Mouse (Mus musculus) thymus, adult 2 months (tissue): ENCODE data around the gene Prss45. TPM values are rescaled to one million over a fixed set of nuclear protein-coding genes. Genes with fewer than 3 reads are reported as not detected.

Experiments
- DNase-seq: peaks from one replicate; pipeline ENCODE4 v3.0.0; 2021
- H3K27ac ChIP-seq: fragments of 200-500 bp; 2 replicates; pipeline ENCODE4 v1.5.1; 2012; ENCODE audit warnings: low read length, control low read depth; ENCODE audit not compliant: control insufficient read depth, insufficient read depth
- H3K27me3 ChIP-seq: fragments of 200-500 bp; 2 replicates; pipeline ENCODE4 v1.6.1; 2012; ENCODE audit warnings: mild to moderate bottlenecking, low read length, moderate library complexity, mixed read lengths; ENCODE audit not compliant: control insufficient read depth, insufficient read depth
- H3K36me3 ChIP-seq: fragments of 200-500 bp; 2 replicates; pipeline ENCODE4 v1.6.1; 2012; ENCODE audit warnings: mild to moderate bottlenecking, low read length, moderate library complexity; ENCODE audit not compliant: control insufficient read depth, insufficient read depth
- H3K4me1 ChIP-seq: fragments of 200-500 bp; replicated peaks from 2 replicates; pipeline ENCODE4 v1.6.1; 2012; ENCODE audit warnings: low read length; ENCODE audit not compliant: control insufficient read depth, insufficient read depth
- H3K4me3 ChIP-seq: fragments of 200-500 bp; 2 replicates; pipeline ENCODE4 v1.5.1; 2012; ENCODE audit warnings: mild to moderate bottlenecking, low read length, control low read depth, moderate library complexity; ENCODE audit not compliant: control insufficient read depth, insufficient read depth
- CTCF ChIP-seq: fragments of 200-500 bp; IDR thresholded peaks from 2 replicates; pipeline ENCODE4 v1.5.1; 2012; ENCODE audit warnings: mild to moderate bottlenecking, control low read depth, low read length, moderate library complexity, borderline replicate concordance; ENCODE audit not compliant: control insufficient read depth, poor library complexity, insufficient read depth; ENCODE audit errors: extremely low read depth
- POLR2A ChIP-seq: fragments of 200-500 bp; IDR thresholded peaks from 2 replicates; pipeline ENCODE4 v1.6.1; 2012; ENCODE audit warnings: mild to moderate bottlenecking, low read length, control low read depth, moderate library complexity; ENCODE audit not compliant: control insufficient read depth, poor library complexity, insufficient read depth; ENCODE audit errors: extremely low read depth
- WGBS: fragments of 180-500 bp; shearing (Covaris S2); methylation state at CpG from one replicate; pipeline ENCODE4 v1.1.7; 2018; 5-methylcytosine and 5-hydroxymethylcytosine counted together
- polyA plus RNA-seq: library from polyadenylated mRNA; depleted of rRNA; stranded (reverse); fragments of >200 nt; gene quantifications from 2 replicates; pipeline ENCODE4 v1.2.3, GENCODE M21; 2012; rRNA removed

Prss45 gene
- polyA plus RNA-seq, 1 experiment = not detected

DNA sequence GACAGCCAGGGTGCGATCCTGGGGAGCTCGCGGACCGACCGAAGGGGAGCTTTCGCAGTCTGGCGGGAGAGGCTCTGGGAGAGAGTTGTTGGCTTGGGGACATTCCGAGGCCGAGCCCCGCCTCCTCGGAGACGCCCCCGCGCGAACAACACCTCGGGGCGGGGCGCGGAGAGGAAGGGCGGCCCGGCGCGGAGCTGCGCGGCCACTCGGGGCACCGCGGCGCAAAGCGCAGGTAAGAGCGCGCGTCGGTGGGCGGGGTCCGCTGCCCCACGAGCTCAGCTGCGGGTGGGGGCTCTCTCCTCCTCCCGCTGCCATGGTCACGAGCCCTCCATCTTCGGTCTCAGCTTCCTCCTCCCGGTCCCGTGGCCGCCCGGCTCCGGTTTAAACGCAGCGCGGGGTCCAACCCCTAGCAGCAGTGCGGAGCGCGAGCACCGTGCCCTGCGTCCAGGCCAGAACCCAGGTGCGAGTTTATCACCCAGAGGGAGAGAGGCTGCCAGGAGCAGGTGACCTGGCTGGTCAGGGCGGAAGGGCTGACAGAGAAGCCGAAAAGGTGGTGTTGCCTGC, 45.7 kb downstream of the Prss45 start, which contains the start of gene Tmie:
Gene Tmie (minus strand): TSS at position 116 of the 564 bp plus-strand sequence.
- TF ChIP-seq CTCF (peak; percentile 8; the same call in 1 of the 2 replicates), POLR2A (peak; percentile 68)
- DNase-seq = peak; percentile 80
- Histone ChIP-seq H3K4me1 (peaks cover 58% of the 10 kb centered on the region), H3K27ac (peak within 1 kb of the TSS; percentile 50), H3K4me3 (peak within 1 kb of the TSS; percentile 61), H3K27me3 (no peaks in the 10 kb centered on the region), H3K36me3 (no peaks in the 10 kb centered on the region)
- WGBS = 3% methylated on average over 57 of the region's 57 CpGs

DNA sequence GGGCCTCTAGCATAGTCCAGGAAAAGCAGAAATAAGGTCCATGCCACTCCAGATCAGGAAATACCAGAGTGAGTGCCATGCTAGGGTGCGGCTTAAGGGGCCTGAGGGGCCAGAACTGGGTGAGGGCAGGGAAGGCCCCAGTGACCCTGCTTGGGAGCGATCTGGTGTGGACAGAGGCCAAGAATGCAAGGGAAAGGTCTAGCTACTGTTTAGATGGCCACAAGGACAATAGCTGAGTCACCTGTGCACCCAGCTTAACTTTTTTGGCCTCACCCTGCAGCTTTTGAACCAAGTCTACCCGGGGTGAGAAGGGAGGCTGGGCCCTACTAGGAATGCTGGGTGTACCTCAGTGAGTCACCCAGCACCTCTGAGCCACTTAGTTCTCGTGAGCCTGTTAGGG, 46.4 kb downstream of the Prss45 start:
- Histone ChIP-seq H3K4me3 (peak overlapping the region; percentile 61), H3K27ac (peak overlapping the region; percentile 31), H3K4me1 (peaks cover 60% of the 10 kb centered on the region), H3K27me3 (no peaks in the 10 kb centered on the region), H3K36me3 (no peaks in the 10 kb centered on the region)
- no peak for TF ChIP-seq POLR2A
- TF ChIP-seq CTCF = no peak
- DNase-seq = no peak
- 82% methylated on average over 4 of the region's 4 CpGs for WGBS

DNA sequence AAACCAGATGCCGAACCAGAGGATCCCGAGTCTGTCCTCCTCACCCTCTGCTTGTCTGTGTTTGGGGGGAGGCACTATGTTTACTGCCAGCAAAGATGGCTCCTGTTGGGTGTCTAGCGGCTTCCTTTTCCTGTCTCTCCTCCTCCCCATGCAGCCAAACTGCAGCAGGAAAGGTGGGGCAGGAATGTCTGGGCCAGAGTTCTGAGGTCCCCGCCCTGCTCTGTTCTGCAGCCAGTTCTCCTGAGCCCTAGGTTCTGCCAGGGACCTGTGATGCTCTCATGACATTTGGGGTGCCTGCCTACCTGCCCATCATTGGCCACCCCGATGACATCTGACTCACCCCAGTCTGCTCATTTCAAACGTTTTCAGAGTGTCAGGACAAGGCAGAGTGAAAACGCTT, 47.6 kb downstream of the Prss45 start:
- Histone ChIP-seq H3K27ac (peak overlapping the region; percentile 12; the same call in 1 of the 2 replicates), H3K36me3 (0 out of 2 replicates have a peak, but pooled peaks cover 5% of the 10 kb centered on the region), H3K4me1 (peaks cover 72% of the 10 kb centered on the region), H3K4me3 (no peak overlapping the region), H3K27me3 (no peaks in the 10 kb centered on the region)
- TF ChIP-seq POLR2A (no peak), CTCF (no peak)
- WGBS = 82% methylated on average over 7 of the region's 7 CpGs
- DNase-seq = peak; percentile 25

DNA sequence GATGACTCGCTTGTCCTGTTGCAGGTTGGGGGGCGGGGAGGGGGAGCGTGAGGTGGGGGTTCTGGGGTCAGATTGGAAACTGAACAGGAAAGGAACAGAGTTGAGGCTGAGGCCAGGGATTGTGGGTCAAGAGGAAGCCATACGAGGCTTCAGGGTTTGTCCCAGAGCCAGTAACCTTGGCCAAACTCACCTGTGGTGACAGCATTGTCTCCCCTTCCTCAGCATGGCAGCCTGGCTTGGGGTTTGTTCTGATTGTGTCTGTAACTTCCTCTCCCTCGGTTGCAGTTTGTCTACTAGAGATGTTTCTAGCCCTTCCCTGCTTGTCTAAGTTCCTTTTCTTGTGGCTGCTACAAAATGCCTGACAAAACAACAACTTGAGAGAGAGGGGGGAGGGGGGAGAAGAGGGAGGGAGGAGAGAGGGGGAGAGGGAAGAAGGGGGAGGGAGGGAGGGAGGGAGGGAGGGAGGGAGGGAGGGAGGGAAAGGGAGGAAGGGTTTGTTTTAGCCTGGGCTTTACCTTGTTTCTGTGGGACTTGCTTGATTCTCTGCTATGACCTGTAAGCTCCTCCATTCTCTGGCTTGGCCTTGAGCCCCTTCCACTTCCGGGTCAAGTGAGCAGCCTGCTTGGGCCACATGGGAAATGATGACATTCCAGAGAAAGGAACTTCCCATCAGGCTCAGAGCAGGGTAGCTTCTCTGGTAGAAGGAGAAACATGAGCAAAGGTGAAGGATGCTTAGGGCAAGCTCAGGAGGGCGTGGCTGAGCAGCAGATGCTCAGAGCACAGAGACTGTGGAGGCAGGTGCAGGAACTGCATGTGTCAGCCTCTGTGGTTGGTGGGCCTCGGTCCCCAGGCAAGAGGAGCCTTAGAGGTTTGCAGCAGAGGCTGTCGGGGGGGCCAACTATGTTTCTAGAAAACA, 53.3 kb downstream of the Prss45 start:
- whole genome bisulfite sequencing = 33% methylated on average over 9 of the region's 9 CpGs
- Histone ChIP-seq H3K36me3 (peaks cover 25% of the 10 kb centered on the region), H3K4me3 (no peak overlapping the region), H3K27me3 (no peaks in the 10 kb centered on the region), H3K27ac (peak overlapping the region; percentile 94), H3K4me1 (peaks cover 75% of the 10 kb centered on the region)
- DNase-seq = peak; percentile 74
- TF ChIP-seq CTCF = peak; percentile 47; the same call in 1 of the 2 replicates
- TF ChIP-seq POLR2A = no peak

DNA sequence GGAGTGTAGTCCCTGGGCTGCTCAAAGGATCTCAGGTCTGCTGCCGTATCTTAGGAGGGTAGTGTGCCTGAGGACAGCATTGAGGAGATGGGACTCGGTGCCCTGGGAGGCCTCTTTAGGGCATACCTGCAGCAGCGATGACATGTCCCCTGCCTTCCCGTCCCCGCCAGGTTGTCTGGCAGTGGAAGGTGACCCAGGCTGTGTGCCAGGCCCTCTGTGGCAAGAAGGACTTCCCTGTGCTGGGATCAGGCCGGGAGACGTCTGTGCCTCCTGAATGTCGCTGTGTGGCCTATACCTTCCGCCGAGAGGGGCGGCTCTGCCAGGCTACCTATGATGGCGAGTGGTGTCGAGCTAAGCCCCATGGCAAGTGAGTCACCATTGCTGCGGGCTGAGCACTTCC, 54.5 kb downstream of the Prss45 start:
- no peak for DNase-seq
- peak overlapping the region; percentile 56; the same call in 1 of the 2 replicates for H3K27ac ChIP-seq
- peaks cover 84% of the 10 kb centered on the region for H3K4me1 ChIP-seq
- no peak overlapping the region for H3K4me3 ChIP-seq
- no peaks in the 10 kb centered on the region for H3K27me3 ChIP-seq
- H3K36me3 ChIP-seq = peaks cover 25% of the 10 kb centered on the region
- 97% methylated on average over 14 of the region's 14 CpGs for WGBS
- no peak for TF ChIP-seq POLR2A
- no peak for TF ChIP-seq CTCF

DNA sequence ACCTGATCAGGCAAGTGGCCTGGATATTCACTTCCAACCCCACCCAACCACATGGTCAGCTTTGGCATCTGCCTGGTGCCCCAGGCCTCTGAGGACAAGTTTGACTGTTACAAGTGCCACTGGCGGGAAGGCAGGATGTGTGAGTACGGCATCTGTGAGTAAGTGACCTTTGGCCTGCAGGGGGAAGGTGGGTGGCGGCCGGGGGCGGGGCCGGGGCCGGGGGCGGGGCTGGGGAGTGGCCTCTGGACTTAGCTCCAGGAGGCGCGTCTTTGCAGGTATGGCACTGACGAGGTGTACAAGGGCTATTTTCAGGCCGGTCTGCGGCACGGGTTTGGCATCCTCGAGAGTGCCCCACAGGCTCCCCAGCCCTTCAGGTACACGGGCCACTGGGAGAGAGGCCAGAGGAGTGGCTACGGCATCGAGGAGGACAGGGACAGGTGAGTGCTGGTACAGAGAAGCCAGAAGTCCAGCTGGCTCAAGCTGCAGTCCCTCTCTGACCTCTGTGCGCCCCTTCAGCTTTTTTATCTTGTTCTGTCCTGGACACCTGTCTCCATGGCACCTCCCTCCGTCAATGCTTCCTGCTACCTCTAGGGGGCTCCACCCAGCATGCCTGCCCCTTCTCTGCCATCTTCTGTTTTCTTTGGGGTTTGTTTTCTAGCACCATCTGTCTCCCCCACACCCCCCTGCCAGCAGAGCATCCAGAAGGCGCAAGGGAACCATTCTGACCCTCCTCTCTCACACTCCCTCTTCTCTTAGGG, 55.8 kb downstream of the Prss45 start:
- peaks cover 25% of the 10 kb centered on the region for H3K36me3 ChIP-seq
- peaks cover 87% of the 10 kb centered on the region for H3K4me1 ChIP-seq
- TF ChIP-seq POLR2A (no peak), CTCF (peak; percentile 17; the same call in 1 of the 2 replicates)
- H3K4me3 ChIP-seq = no peak overlapping the region
- H3K27ac ChIP-seq = no peak overlapping the region
- no peaks in the 10 kb centered on the region for H3K27me3 ChIP-seq
- 86% methylated on average over 21 of the region's 21 CpGs for WGBS
- DNase-seq = peak; percentile 3

Other genes with a start within 250 kb of the Prss45 start
- gene Nradd, start 210.1 kb upstream of the Prss45 start, polyA plus RNA-seq = 9.2 and 13.2 TPM in 2 replicates
- 297 and 301 TPM in 2 replicates for gene Nbeal2, start 180.4 kb upstream of the Prss45 start, polyA plus RNA-seq
- 105 and 152 TPM in 2 replicates for gene Ccdc12, start 178.1 kb upstream of the Prss45 start, polyA plus RNA-seq
- gene Myl3, start 92.7 kb upstream of the Prss45 start, polyA plus RNA-seq = 2.4 and 293 TPM in 2 replicates
- 5.4 and 5.8 TPM in 2 replicates for gene Pth1r, start 87.4 kb upstream of the Prss45 start, polyA plus RNA-seq
- gene Prss42, start 36.4 kb upstream of the Prss45 start, polyA plus RNA-seq = not detected in 2 replicates
- gene Prss44, start 20.6 kb upstream of the Prss45 start, polyA plus RNA-seq = 0.11 TPM in 1 of 2 replicates, not detected in the other
- gene Prss43, start 7.9 kb upstream of the Prss45 start, polyA plus RNA-seq = not detected in 2 replicates
- 0.08 TPM in 1 of 2 replicates, not detected in the other for gene Prss46, start 9.9 kb downstream of the Prss45 start, polyA plus RNA-seq
- gene Prss50, start 23.4 kb downstream of the Prss45 start, polyA plus RNA-seq = 0.19 and 0.22 TPM in 2 replicates
- 142 and 145 TPM in 2 replicates for gene Als2cl, start 45.3 kb downstream of the Prss45 start, polyA plus RNA-seq
- gene Tmie, start 45.5 kb downstream of the Prss45 start, polyA plus RNA-seq = 11.3 and 12.3 TPM in 2 replicates
- 0.74 and 1.7 TPM in 2 replicates for gene Fam240a, start 82.3 kb downstream of the Prss45 start, polyA plus RNA-seq
- 0.47 and 0.66 TPM in 2 replicates for gene Tdgf1, start 111.6 kb downstream of the Prss45 start, polyA plus RNA-seq
- gene Lrrc2, start 117.0 kb downstream of the Prss45 start, polyA plus RNA-seq = 0.03 and 1.1 TPM in 2 replicates
- gene Rtp3, start 156.0 kb downstream of the Prss45 start, polyA plus RNA-seq = 0.57 and 1.1 TPM in 2 replicates
- gene Ltf, start 184.7 kb downstream of the Prss45 start, polyA plus RNA-seq = 3.5 and 4.9 TPM in 2 replicates
- gene Ccrl2, start 222.9 kb downstream of the Prss45 start, polyA plus RNA-seq = 2.3 and 3.6 TPM in 2 replicates